Mouse (Mus musculus): Measurements from ENCODE around the gene Bbx.

Gene Bbx

GRCm38 (mm10) chr16:50398564-50398963 is 33.6 kb downstream of the Bbx start:
- DNase-seq (ENCODE audit: low spot score in 2 of 2) = no peak

GRCm38 (mm10) chr16:50395928-50396612 is 36.1 kb downstream of the Bbx start:
- DNase-seq (ENCODE audit: low spot score in 2 of 2) = no peak

GRCm38 (mm10) chr16:50388499-50388898 is 43.7 kb downstream of the Bbx start:
- DNase-seq (ENCODE audit: low spot score in 2 of 2) = no peak

GRCm38 (mm10) chr16:50383541-50383940 is 48.6 kb downstream of the Bbx start:
- DNase-seq (ENCODE audit: low spot score in 2 of 2) = no peak

GRCm38 (mm10) chr16:50381351-50381746 is 50.8 kb downstream of the Bbx start:
- peak in 1 of 2 experiments; percentile 35 for DNase-seq (ENCODE audit: low spot score in 2 of 2)

GRCm38 (mm10) chr16:50380682-50381350 is 51.4 kb downstream of the Bbx start:
- peak; percentile 56 to 90 for DNase-seq (ENCODE audit: low spot score in 2 of 2)

GRCm38 (mm10) chr16:50380232-50380631 is 52.0 kb downstream of the Bbx start:
- DNase-seq (ENCODE audit: low spot score in 2 of 2) = no peak

GRCm38 (mm10) chr16:50374611-50375010 is 57.6 kb downstream of the Bbx start:
- DNase-seq (ENCODE audit: low spot score in 2 of 2) = no peak

- no peak for DNase-seq (ENCODE audit: low spot score in 2 of 2)
These were observed 58.5 kb downstream of the Bbx start for GRCm38 (mm10) chr16:50373685-50374084.

GRCm38 (mm10) chr16:50372543-50372942 is 59.6 kb downstream of the Bbx start:
- DNase-seq (ENCODE audit: low spot score in 2 of 2) = no peak

- DNase-seq (ENCODE audit: low spot score in 2 of 2) = no peak
These were observed 60.7 kb downstream of the Bbx start for GRCm38 (mm10) chr16:50371460-50371859.

- DNase-seq (ENCODE audit: low spot score in 2 of 2) = no peak
These were observed 61.8 kb downstream of the Bbx start for GRCm38 (mm10) chr16:50370423-50370822.

- no peak for DNase-seq (ENCODE audit: low spot score in 2 of 2)
These were observed 65.6 kb downstream of the Bbx start for GRCm38 (mm10) chr16:50366556-50366955.

GRCm38 (mm10) chr16:50364189-50365059 is 67.8 kb downstream of the Bbx start:
- DNase-seq (ENCODE audit: low spot score in 2 of 2) = peak in 1 of 2 experiments; percentile 49

GRCm38 (mm10) chr16:50363443-50364188 is 68.6 kb downstream of the Bbx start:
- DNase-seq (ENCODE audit: low spot score in 2 of 2) = no peak

- DNase-seq (ENCODE audit: low spot score in 2 of 2) = no peak
These were observed 71.6 kb downstream of the Bbx start for GRCm38 (mm10) chr16:50360631-50361030.

GRCm38 (mm10) chr16:50329684-50330083 is 102.5 kb downstream of the Bbx start:
- no peak for DNase-seq (ENCODE audit: low spot score in 2 of 2)

- DNase-seq (ENCODE audit: low spot score in 2 of 2) = no peak
These were observed 107.4 kb downstream of the Bbx start for GRCm38 (mm10) chr16:50324746-50325145.

- no peak for DNase-seq (ENCODE audit: low spot score in 2 of 2)
These were observed 107.9 kb downstream of the Bbx start for GRCm38 (mm10) chr16:50324292-50324691.

- DNase-seq (ENCODE audit: low spot score in 2 of 2) = no peak
These were observed 110.8 kb downstream of the Bbx start for GRCm38 (mm10) chr16:50321368-50321767.

GRCm38 (mm10) chr16:50318255-50318654 is 113.9 kb downstream of the Bbx start:
- DNase-seq (ENCODE audit: low spot score in 2 of 2) = no peak
